Mouse (Mus musculus): ENCODE measurements at regions not wholly inside any gene's neighbourhood (a gene's known extent, or its start where the extent isn't known, plus 50 kb on each side); places are given as distances from the start of the nearest gene placed in this dataset.

DNA sequence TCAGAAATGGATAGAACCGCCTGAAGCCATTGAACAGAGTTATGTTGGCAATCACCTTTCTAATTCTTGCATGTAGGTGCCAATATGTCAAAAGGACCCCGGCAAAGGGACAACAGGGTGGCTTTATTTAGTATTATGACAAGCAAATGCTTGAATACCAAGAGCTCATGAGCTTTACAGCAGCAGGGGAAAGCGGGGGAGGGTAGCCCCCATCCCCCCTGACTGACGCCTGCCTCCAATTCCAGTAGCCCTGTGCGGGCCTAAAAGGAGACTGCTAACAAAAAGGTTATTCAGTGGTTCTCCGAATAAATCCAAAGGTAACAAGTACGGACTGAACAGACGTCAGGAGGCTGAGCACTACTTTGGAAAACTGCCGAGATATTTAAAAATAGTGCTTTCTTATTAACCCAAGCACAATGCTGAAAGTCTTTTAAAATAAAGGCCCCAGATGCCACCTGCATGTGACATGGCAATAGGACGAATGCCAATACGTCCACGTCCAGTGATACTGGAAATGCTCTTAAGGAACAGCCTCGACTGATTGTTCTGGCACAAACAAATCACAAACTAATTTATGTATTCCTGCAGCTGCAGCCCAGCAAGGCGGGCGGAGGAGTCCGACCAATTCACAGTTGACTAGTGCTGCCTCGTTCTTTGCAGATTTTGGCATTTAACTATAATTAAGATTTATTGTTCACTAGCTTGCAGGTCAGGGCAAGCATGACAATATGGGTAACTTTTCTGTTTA is 771.7 kb upstream of the Car8 start:
- in situ Hi-C loops (cut with MboI, MseI) = no loop called here

DNA sequence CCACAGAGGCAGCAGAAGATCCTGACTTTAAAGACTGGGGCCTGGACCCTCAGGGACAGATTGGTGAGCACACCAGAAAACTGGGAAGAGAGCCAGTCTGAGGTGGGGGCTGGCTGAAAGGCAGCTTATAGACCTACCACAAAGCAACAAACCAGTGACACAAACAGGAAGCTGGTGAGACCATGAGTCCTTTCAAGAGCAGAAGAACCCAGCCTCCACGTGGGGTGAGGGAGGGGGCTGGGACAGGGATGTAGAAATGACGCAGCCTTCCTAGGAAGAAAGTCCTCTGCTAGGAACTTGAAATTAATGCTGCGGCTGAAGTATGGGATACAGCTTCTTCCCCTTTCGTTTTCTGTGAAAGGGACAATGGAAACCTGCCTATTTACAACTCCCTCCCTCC is 770.8 kb upstream of the Car8 start:
- in situ Hi-C loops (cut with MboI, MseI) = no loop called here

DNA sequence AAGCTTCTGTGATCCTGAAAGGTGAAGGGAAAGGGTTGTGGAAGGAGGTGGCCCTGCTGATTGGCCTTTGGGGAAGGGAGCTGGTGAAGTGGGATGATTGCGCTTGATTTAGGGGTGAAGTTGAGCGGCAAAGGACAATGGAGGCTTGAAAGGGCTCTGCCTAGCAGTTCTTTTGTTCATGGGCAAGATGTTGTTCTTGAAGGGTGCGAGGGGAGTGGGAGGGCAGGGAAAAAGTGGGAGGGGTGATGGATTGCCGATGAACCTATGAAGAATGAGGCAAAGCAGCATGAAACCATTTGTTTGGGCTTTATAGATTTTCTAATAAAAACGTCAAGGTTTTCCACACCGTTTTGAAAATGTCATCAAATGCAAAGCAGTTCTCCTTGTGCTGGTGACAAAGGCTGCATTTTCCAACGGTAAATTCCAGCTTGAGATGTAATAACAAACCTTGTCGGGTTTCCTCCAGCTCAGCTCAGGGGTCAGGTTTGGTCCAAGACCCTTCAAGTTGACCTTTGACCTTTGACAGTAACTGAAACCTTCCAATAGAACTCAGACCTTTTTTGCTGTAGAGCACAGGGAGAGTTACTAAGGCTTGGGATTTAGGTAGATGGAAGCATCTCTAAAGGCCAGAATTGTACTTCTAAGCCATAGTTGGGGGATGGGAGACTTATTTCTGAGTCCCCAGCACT is 767.2 kb upstream of the Car8 start:
- in situ Hi-C loops (cut with MboI, MseI) = no loop called here

DNA sequence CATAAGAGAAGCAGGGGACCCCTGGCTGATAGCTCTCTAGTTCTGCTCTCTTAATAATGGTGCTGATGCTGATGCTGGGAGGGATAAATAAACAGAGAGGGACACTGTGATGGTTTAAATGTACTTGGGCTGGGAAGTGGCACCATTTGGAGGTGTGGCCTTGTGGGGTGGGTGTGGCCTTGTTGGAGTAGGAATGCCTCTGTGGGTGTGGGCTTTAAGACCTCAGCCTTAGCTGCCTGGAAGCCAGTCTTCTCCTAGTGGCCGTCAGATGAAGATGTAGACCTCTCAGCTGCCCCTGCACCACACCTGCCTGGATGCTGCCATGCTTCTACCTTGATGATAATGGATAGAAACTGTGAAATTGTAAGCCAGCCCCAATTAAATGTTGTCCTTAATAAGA is 765.0 kb upstream of the Car8 start:
- in situ Hi-C loops (cut with MboI, MseI) = no loop called here

DNA sequence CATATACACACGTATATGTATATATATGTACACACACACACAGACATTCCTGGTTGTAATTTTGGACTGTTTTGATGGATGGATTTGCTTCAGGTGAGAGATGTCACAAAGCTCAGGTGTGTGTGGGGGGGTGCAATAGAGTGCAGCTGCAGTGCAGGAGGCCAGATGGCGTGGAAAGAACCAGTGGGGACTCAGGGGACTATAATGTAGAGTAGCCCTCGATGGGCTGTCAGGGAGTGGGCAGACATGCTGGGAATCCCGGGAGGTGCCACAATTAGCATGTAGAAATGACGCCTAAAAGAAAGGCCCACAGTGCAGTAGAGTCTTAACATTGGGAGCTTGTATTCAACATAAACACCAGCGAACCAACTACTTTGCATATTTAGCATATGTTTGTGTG is 763.5 kb upstream of the Car8 start:
- in situ Hi-C loops (cut with MboI, MseI) = no loop called here

DNA sequence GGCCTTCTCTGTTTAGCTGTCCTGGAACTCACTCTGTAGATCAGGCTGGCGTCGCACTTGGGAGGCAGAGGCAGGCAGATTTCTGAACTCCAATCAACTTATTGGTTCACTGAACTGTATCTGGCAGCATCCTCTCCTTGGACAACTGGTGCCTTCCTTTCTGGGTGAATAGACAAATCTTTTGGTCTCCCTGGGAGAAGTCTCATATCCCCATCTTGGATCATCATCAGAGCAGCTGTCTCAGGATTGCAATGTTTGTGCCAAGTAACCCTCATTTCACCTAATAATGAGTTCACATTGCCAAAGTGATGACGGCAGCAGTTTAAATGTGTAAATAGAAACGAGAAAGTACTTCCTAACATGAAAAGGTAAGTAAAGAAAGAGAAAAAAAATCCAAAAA is 759.8 kb upstream of the Car8 start:
- in situ Hi-C loops (cut with MboI, MseI) = no loop called here

DNA sequence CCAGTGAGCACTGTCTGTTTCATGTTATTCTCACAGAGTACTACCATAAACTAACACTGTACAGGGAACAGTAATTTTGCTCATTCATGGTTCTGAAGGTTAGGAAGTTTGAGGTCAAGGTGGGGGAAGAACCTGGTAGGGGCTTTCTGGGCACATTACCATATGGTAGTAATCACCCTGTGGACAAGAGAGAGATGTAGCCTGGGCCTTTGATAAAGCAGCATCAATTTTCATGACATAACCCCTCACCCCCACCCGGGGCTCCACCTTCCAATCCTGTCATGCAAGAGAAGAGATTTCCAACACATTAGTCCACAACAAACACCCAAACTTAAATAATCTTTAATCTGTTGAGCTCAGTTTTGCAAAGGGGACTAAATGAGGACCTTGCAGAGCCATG is 753.3 kb upstream of the Car8 start:
- in situ Hi-C loops (cut with MboI, MseI) = no loop called here

DNA sequence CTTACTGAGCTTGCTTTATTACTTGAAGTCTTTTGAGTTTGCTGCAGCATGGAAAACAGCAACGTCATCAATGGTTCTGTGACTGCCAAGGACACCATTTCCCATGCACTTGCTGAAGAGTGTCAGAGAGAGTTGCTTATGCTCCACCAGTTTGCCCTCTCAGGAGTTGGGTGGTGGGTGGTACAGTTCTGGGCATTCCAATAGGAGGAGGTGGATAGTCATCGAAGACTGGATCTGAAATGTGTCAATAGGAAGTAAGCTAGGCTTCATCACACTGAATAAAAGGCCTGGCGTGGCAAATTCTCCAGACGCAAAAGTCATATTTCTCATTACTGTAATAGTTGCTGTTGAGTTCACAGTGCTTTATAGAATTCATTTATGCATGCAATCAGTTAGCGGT is 751.7 kb upstream of the Car8 start:
- in situ Hi-C loops (cut with MboI, MseI) = no loop called here

DNA sequence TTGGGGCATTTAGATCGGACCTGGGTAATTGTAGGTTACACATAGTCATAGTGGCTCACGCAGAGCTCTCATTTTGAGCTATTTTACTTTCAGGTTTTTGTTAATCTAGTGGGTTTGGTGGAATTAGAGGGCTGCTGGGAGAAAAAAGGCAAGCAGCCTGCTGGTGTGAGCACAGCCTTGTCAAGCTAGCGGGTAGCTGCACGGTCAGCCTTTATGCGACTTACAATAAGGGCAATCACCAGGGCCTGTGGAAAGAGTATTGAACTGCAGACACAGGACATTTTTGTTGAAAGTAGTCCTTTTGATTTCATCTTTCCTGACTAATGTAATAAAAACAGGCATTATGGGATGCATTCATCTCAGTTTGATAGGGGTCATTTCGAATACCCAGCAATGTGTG is 750.8 kb upstream of the Car8 start:
- in situ Hi-C loops (cut with MboI, MseI) = no loop called here

DNA sequence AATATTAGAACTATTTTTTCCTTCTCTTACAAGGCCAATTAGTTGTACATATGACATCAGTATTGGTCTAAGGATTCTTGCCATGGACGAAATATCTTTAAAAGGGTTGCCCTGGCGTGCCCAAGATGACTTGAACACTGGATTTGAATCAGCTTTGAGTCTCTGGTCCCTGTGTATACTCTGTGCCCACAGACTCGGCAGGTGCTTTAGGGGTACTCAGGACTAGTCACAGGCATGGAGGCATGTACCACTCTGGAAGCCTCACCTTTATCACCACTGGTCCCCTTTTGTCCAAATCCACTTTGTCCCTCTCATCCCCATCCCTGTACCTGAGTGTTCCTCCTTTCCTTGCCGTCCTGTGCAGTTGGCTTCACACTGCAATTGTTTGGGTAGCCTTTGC is 750.3 kb upstream of the Car8 start:
- in situ Hi-C loops (cut with MboI, MseI) = no loop called here

DNA sequence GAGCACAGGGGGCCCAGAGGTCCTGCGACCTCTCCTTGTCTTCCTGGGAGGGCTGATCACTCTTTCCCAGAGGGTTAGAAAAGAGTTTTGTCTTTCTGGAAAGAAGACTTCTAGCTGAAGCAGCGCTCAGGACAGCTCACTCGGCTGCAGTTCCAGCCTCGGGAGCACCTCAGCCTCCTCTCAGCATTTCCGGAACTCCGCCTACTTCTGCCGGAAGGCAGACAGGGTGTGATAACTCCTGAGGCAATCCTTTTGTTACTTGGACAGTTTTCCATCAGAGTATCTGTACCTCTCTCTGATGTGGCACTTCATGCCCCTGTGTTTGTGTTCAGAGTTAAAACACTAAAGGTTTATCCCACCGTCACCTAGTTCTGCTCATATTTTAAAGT is 749.5 kb upstream of the Car8 start:
- in situ Hi-C loops (cut with MboI, MseI) = no loop called here

DNA sequence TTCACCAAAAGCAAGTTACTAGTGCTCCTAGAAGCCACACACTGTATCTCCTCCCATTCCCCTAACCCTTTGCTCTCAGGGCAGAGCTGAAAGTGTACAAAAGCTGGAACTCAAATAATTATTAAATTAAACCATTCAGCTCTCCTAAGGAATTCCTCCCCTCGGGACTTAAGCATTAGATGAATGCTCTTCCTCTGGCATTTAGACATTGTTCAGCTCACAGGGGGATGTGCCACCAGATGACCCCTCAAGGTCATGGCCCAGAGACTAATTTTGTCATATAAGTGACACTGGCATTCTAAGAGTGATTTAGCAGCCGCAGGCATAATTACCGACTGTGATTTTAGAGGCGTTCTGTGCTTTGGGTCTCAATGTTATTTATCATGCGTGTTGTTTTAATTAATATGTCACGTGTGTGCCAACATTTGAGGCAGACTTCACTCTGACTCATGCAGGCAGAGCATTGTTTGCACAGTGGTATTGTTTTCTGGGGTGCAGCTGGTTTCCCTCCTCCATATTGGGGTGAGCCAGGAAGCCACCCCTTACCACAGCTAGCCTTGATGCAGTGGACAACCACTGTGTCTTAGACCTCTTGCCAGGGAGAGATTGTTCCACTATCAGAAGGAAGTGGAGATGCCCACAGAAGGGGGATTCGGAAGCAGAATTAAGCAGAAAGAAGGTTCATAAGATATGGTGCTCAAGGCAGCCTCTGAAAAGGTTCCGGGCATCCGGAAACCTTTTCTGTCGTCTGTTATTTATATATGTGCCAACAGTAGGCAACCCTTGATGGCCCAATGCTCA is 748.9 kb upstream of the Car8 start:
- in situ Hi-C loops (cut with MboI, MseI) = no loop called here

DNA sequence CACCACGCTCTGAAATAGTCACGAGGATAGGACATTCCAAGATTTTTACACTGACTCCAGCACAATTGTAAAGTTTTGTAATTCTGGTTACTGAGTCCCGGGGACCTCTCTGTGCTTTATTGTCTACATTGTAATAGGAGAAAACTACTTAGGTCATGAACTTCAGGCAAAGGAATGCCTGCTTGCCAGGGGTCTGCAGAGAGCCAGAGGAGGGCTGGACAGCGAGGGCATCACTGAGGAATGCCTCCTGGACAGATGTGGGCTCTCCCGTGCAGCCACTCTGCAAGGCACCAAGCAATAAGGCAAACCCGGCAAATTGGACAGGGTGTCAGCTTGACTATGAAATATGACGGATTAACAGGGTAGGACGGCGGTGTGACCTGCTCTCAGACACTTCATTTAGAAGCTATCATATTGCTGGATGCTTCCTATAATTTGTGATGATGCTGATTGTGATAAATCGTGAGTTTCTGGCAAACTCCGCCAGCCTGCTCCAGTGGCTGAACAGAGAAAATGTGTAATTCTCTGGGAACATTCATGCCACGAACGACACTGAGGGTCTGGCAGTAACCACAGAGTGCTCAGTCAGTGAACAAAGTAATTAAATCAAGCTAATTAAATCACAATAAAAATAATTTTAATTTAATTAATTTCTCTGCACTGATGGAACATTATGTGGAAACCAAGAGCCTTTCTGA is 747.7 kb upstream of the Car8 start:
- in situ Hi-C loops (cut with MboI, MseI) = no loop called here

DNA sequence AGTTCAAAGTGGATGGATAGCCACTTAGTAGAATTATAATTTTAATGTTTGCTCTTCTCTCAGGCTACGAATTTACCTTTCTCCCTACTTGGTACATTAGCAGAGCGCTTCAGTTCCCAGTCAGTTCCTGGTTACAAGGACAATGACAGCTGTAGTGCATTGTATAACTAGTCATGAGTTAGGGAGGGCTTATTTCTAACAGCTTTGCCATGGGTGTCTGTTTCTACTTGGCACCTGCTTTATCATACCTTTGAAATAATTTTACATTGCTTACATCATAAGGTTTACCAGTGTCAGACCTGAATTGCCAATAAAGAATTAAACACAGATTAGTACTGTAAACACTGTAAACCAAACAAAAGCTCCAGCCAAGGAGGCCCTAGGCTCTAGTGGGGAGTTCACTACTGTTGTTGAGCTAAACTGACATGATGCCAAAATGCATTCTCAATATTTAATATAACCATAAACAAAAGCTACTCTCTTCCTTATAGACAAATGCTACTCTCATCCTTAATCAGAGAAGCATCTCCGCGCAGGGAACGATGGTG is 745.3 kb upstream of the Car8 start:
- in situ Hi-C loops (cut with MboI, MseI) = no loop called here

DNA sequence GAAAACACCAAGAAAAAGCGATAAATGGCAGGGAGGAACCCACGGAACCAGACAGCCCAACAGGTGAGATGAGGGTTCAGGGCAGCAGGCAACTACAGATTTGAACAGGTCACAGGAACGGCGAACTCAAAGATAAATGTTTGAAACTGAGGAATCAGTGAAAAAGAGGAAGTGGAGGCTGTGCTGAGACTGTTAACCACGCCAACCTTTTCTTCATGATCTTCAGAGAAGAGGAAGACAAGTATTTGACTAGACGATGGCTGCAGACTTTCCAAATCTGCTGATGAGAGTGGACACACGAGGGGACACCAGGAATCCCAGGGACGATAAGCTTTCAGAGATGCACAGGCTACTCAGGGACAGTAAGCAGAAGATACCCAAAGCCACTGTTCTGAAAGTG is 740.1 kb upstream of the Car8 start:
- in situ Hi-C loops (cut with MboI, MseI) = loop anchor here (5.0 kb wide), 1 partner anchor 568 kb away; no protein-coding TSS in a partner anchor

DNA sequence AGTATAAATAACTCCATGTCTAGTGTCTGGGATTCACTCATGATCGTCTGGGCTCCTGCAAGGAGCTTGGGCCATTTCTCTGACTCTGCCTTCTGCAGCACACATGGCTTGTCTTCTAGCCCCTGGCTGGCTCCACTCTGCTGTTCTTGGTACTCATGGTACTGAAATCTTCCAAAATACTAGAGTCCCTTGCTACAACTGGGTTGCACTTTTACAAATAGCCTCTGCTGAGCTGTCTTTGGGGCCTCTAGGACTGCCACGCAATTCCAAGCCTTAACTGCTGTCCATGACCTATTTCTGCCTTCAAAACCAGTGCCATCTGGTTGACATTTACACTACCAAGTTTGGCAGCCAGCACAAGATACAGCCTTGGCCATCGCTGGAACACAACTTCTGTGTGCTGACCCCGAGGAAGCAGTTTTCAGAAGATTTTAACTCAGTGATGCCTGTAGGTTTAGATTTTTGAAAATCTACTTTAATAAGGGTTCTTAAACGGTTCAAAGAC is 731.2 kb upstream of the Car8 start:
- in situ Hi-C loops (cut with MboI, MseI) = loop anchor here (5.0 kb wide), 1 partner anchor 73 kb away; no protein-coding TSS in a partner anchor

DNA sequence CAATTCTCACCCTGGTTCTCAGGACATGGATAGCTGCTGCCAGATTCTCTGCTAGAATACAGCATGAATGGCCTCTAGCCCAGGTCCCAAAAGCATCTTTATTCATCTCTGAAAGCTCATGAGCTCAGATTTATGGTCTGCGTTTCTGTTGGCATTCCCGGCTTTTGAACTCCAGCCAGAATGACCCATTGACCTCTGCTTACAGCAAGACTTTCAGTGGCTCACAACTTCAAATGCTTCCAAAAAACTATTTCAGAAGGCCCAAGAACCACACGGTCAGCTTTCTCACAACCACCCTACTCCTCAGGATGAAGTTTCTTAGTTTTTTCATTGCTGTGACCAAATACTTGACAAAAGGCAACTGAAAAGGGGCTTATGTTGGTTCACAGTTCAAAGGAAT is 729.9 kb upstream of the Car8 start:
- in situ Hi-C loops (cut with MboI, MseI) = loop anchor here (5.0 kb wide), 1 partner anchor 71 kb away; no protein-coding TSS in a partner anchor

DNA sequence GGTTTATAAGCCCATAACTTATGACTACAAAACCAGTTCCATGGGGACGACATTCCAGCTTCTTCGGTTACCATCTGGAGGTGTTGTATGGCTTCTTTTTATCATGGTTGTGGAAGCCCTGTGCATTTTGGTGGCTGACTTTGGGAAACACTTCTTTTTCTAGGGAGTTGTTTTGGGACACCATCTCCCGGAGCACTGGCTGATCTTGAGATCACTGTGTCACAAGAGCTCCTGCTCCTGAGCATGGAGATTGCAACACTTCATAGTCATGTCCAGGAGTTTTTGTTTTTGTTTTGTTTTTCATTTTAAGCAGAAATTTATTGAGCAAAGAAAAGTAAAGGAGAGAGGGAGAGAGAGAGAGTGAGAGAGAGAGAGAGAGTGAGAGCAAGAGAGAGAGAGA is 729.1 kb upstream of the Car8 start:
- in situ Hi-C loops (cut with MboI, MseI) = loop anchor here (5.0 kb wide), 1 partner anchor 71 kb away; no protein-coding TSS in a partner anchor

DNA sequence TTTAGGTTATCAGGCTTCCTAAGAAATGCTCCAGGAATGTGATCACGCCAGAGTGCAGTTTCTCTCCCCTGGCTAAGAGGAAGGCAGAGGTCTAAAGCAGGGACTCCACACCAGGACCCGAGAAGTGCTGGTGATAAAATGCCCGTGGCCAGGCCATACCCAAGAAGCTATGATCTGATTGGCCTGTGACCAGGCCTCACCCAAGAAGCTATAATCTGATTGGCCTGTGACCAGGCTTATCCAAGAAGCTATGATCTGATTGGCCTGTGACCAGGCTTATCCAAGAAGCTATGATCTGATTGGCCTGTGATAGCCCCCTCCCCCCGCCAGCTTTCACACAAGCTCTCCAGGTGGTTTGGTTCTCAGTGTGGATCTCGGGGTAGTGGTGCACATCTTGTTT is 726.7 kb upstream of the Car8 start:
- in situ Hi-C loops (cut with MboI, MseI) = loop anchor here (5.0 kb wide), 1 partner anchor 68 kb away; no protein-coding TSS in a partner anchor

DNA sequence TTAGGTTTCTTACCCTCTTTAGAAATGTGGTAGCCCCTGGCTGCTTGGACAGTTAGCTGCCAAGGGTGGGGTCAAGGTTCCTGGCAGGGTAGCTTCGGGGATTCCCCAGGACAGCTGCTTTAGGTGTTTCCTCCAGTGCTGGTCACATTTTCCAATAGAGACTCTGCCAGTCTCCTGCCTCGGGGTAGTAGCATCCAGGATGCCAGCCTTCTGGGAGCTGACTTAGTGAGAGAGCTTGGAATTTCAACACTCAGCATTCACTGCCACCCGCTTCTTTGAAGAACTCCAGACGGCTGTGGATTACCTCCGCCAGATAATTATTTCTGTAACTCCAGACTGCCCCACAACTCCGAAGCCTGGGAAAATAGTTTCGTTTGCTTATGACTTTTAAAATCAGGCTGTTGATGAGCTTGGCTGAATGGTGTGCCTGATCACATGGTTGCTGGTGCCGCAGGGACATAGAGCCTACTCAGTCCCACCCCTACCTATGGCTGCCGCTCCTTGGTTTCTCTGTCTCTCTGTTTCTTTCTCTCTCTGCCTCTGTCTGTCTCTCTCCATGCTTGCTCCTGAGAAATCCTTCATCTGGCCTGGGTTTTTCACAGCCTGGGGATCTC is 724.2 kb upstream of the Car8 start:
- in situ Hi-C loops (cut with MboI, MseI) = no loop called here

DNA sequence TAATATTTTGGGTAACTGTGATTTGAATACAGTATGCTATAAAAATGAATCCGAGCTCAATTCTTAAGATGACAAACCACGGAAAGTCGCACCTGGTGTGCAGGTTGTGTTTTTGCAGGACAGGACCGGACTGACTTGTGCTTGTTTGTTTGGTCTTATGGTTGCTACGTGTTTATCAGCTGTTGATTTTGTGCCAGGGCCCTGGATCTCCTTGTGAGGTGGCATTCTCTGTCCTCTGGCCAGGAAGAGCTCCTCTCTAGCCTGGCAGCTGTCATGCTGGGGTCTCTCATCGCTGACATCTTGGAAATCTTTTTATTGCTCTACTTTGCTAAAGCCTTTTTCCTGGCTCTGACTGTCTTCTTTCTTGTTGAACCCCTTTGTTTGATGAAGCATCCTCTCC is 723.0 kb upstream of the Car8 start:
- in situ Hi-C loops (cut with MboI, MseI) = no loop called here

All from regulatory T cell (primary cell).